Mouse (Mus musculus) ZHBTc4 (cell line): ENCODE results near the gene Mmp23.

Experiments
- DNase-seq: peaks from one replicate; pipeline ENCODE4 v3.0.0-alpha.2; 2011; ENCODE audit warnings: low read depth, low spot score

The Mmp23 gene

DNA sequence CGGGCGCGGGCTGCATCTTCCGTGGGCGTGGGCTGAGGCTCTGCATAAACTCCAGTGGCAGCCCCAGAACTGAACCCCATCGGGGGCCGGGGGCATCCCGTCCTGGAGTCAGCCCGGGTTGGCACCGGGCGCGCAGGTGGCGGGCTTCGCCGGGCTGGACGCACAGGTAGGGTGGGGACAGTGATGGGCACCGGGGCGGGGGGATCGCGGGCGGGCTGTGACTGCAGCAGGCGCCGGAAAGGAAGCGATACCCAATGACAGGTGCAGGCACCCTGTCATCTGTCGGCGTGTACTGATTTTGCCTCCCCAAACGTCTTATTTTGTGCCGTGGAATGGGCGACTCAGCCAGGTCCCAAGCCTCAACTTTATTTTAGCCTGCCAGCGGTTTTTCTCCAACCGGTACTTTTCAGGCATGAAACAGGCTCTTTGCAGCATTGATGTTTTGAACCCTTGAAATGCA lies 51.2 kb downstream of the Mmp23 start:
- DNase-seq = no peak

DNA sequence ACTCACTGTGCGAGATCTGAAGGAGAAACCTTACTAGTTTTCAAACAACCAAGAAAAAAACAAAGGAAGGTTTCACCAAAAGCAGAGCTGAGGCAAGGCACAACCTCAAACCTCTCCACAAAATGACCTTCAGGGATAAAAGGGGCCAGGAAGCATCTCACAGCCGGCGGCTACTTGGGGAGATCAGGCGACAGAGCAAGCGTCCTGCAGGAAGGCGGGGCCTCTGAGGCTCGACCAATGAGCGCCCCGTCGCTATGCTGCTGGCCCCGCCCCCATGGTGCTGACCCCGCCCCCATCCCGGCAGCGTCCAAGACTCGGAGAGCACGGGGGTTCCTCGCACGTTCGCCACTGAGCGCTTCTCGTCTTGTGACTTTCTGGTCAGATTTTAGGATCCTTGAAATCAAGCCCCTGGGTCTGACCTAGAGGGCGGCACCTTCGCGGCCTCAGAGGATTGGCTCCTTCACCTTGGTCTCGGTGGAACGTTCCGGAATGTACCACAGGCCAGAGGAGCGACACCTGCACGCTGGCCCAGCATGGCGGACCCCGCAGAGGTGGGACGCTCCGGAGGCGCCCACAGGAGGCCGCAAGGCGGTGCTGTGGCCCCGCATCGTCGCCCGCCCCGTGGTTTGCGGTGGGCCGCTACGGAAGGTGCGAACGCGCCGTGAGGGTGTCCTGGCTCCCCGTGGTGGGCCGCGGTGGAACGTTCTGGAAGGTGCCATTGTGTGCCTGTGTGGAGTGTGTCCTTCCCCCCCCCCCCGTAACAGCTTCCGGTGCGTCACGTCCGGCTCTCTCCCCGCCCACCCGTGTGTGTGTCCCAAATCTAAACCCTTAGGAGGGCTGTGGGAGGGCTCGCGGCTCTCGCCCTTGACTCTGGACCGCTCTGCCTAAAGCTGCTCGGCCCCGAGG lies 51.8 kb downstream of the Mmp23 start, which contains the start of gene Slc35e2:
Gene Slc35e2 (plus strand): TSS at position 326 of the 906 bp plus-strand sequence.
- peak; percentile 98 for DNase-seq
